Mouse (Mus musculus) cortical plate, adult 2 months (tissue): ENCODE results near the gene Cacnb2.

Experiments used
- CTCF ChIP-seq: fragments of 200-500 bp; IDR thresholded peaks from 2 replicates; pipeline ENCODE4 v1.5.1; 2011; ENCODE audit warnings: mild to moderate bottlenecking, control low read depth, low read length; ENCODE audit not compliant: insufficient read depth; ENCODE audit errors: extremely low read depth
- POLR2A ChIP-seq: fragments of 200-500 bp; IDR thresholded peaks from 2 replicates; pipeline ENCODE4 v1.6.1; 2011; ENCODE audit warnings: mild to moderate bottlenecking, low read length, control low read depth; ENCODE audit not compliant: insufficient read depth; ENCODE audit errors: extremely low read depth

- TF ChIP-seq POLR2A (no peak), CTCF (no peak)
Measured at GRCm38 (mm10) chr2:14719119-14719718, 116.3 kb downstream of the Cacnb2 start.
